Mouse (Mus musculus) spleen, embryonic (tissue): Measurements from ENCODE around the gene Ywhah.
"Not testable (repeated sequence)": the region's sequence is repeated elsewhere in the genome, so short reads cannot be mapped to it uniquely, and the experiment has no call there.

Experiments
- CTCF ChIA-PET: fragments of 350-600 bp; sonication (Branson Sonifier 250); formaldehyde crosslinking; loops from one replicate; lab custom pipeline; 2022; lab: Charles Lee

The Ywhah gene

GRCm38 (mm10) chr5:33011132-33012106, 7.2 kb upstream of the Ywhah start:
- CTCF ChIA-PET = interaction anchor here (0.7 kb wide), 1 partner anchor 161 kb away, joined by 9 read pairs; no protein-coding TSS in a partner anchor

DNA sequence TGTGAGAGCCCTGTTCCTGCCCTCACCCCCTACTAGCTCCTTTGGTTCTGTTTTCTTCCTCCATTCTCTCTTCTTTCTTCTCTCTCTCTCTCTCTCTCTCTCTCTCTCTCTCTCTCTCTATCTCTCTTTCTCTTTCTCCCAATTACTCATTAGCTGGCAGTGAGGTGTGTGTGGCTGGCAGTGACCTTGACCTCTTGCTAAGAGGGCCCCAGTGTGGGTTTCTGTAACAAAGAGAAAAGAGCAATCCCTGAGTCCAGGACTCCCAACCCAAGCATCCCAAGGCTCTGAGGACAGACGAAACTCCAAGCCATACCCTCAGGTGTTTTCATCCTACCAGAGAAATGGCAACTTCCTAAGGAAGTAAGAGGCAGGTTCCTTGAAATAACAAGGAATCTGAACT, 4.5 kb upstream of the Ywhah start:
- CTCF ChIA-PET = no interaction called here

GRCm38 (mm10) chr5:33015579-33015978, 3.0 kb upstream of the Ywhah start:
- CTCF ChIA-PET = no interaction called here

DNA sequence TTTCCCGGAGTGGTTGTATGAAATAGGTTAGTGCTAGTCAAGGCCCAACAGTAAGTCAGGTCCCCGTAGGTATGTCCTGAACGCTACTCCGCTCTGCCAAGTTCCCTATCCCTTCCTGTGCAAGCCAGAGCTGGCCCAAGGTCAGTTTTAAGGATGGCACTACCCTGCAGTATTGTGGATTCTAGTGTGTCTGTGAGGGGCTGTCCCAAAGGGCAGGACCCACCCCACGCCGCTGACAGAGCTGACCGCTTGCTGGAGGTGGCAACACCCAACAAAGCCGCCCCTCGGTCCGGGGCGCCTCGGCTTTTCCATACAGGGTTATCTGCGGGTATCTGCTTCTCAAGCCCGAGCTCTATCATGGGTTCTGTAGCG, 441 bp upstream of the Ywhah start:
- CTCF ChIA-PET = interaction anchor here (0.7 kb wide), 1 partner anchor 77 kb away, joined by 7 read pairs; no protein-coding TSS in a partner anchor

- CTCF ChIA-PET = interaction anchor here (0.7 kb wide), 1 partner anchor 171 kb away, joined by 3 read pairs; no protein-coding TSS in a partner anchor
Measured at GRCm38 (mm10) chr5:33019426-33019821, 808 bp downstream of the Ywhah start.

DNA sequence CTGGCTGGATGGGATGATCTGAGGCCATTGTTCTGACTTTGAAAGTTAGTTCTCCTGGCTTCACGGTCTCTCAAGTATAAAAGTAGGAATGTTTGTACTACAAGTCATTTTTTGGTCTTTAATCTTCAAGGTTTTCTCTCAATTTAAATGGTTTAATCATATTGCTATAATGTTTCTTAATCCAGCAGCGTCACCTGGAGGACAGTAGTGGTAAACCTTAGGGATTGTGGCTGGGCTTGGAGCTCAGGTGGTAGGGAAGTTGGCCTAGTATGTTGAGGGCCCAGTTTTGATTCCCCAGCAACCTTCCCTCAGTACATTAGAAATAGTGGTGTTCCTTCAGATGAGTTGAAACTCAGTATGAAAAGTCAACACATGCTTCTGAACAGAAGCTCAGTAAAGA, 3.0 kb downstream of the Ywhah start:
- CTCF ChIA-PET = interaction anchor here (0.6 to 0.8 kb wide), 2 partner anchors 21 to 65 kb away, joined by 4 to 6 read pairs; no protein-coding TSS in a partner anchor

GRCm38 (mm10) chr5:33023337-33023736, 4.7 kb downstream of the Ywhah start:
- CTCF ChIA-PET = no interaction called here

DNA sequence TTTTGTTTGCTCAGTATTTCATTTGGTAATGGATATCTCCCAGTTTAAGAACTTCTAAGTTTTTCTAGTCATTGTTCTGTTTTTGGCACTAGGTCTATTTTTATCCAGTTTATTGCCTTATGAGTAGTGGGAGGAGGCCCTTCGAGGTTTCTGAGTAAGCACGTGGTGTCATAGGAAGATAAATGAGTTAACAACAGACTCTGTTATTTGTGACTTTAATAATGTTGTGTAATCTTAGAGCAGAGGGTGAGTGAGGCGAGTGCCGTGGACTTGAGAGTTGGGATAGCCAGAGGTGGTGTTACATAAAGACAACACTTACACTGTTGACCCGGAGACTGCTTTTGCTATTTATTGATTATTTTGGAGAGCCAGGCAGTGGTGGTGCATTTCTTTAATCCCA, 5.9 kb downstream of the Ywhah start:
- CTCF ChIA-PET = no interaction called here

GRCm38 (mm10) chr5:33028656-33029055, 10.0 kb downstream of the Ywhah start:
- CTCF ChIA-PET = no interaction called here

GRCm38 (mm10) chr5:33030425-33031175, 12.0 kb downstream of the Ywhah start:
- CTCF ChIA-PET = no interaction called here

DNA sequence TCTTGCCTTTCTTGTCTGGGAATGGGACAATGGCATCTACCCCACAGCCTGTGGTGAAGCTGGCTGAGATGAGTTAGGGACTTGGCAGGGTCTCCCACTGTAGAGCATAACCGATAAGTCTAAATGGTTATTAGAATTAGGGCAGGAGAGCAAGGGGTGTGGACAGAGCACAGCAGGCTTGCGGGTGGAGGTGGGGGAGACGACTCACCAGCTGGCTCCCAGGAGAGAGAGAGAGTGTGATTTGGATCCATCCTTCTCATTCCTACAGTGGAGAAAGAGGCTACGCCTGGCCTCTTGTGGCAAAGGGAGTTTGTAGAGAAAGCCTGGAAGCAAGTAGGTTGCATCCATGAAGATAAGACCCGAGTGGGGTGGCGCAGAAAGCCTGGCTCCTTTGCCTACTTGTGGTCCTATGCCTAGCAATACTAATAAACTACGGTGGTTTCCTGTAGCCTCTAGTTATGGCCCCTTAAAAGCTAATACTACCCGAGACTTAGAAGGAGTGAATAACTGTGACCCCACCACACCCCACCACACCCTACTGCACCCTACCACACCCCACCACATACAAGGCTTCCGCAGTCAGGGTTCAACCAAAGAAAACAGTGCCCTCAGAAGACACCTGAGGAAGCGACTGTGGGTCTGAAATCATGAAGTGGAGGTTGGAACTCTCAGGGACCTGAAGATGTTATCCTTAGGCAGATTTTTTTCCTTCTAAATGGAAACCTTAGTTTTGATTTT, 13.6 kb downstream of the Ywhah start:
- CTCF ChIA-PET = interaction anchor here (0.7 kb wide), 1 partner anchor 122 kb away, joined by 3 read pairs; no protein-coding TSS in a partner anchor

GRCm38 (mm10) chr5:33033121-33033520, 14.5 kb downstream of the Ywhah start:
- CTCF ChIA-PET = interaction anchor here (0.6 to 1.4 kb wide), 5 partner anchors 77 to 215 kb away, joined by 3 to 5 read pairs (median 4); no protein-coding TSS in a partner anchor

- CTCF ChIA-PET = interaction anchor here (0.6 to 1.4 kb wide), 6 partner anchors 62 to 215 kb away, joined by 3 to 9 read pairs (median 4); no protein-coding TSS in a partner anchor
Measured at GRCm38 (mm10) chr5:33033633-33034032, 15.0 kb downstream of the Ywhah start.

DNA sequence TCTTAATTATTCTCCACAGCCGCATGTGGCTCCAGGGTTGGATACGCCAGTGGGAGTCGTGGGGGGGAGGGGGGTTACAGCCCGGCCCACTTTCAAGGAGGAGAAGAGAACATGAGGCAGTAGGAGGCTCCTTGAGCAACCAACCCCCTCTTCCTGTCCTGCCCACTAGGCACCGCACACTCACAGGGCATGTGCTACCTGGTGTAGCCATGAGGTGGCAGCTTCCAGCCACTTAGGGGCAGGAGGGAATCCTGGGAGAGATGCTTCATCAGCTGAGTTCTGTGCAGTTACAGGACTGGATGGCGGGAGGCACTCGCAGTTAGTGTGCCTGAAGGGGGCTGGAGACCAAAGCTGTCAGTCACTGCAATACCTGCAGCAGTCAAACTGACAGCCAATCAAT, 15.5 kb downstream of the Ywhah start:
- CTCF ChIA-PET = interaction anchor here (0.6 to 1.4 kb wide), 4 partner anchors 63 to 118 kb away, joined by 3 to 9 read pairs (median 5); no protein-coding TSS in a partner anchor

GRCm38 (mm10) chr5:33034916-33035315, 16.3 kb downstream of the Ywhah start:
- CTCF ChIA-PET = interaction anchor here (0.6 kb wide), 2 partner anchors 15 to 188 kb away, joined by 3 to 4 read pairs; no protein-coding TSS in a partner anchor

DNA sequence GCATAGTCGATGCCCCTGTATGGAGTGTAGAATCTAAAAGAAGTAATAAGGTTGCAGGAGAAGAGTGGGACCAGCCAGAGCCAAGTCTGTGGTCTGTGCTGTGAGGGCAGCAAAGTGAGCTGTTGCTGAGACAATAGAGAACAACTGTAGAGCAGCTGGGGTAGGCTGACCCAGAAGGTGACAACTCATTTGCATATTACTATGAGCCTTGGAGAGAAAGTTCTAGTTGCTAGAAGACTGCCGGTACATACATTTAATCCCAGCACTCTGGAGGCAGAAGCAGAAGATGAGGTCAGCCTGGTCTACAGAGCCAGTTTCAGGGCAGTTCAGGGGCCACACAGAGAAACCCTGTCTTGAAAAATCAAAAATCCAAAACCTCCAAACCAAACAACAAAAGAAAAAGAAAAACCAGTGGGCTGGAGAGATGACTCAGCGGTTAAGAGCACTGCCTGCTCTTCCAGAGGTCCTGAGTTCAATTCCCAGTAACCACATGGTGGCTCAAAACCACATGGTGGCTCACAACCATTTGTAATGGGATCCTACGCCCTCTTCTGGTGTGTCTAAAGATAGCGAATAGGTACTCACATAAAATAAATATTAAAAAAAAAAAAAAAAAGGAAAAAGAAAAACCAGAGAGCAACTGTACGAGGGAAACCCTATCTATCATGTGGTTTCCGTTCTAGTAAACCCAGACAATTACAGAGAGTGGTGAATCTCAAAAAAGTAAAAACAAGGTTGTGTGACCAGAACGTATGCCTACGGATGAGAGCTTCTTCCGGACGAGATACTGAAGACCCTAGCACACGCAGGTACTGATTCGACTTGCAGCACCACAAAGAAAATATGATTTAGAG, 20.3 kb downstream of the Ywhah start:
- CTCF ChIA-PET = interaction anchor here (0.5 to 0.7 kb wide), 4 partner anchors 42 to 922 kb away, joined by 3 to 10 read pairs (median 4); no protein-coding TSS in a partner anchor

- CTCF ChIA-PET = interaction anchor here (0.6 to 0.7 kb wide), 2 partner anchors 104 to 921 kb away, joined by 3 to 4 read pairs; no protein-coding TSS in a partner anchor
Measured at GRCm38 (mm10) chr5:33039510-33039911, 20.9 kb downstream of the Ywhah start.

DNA sequence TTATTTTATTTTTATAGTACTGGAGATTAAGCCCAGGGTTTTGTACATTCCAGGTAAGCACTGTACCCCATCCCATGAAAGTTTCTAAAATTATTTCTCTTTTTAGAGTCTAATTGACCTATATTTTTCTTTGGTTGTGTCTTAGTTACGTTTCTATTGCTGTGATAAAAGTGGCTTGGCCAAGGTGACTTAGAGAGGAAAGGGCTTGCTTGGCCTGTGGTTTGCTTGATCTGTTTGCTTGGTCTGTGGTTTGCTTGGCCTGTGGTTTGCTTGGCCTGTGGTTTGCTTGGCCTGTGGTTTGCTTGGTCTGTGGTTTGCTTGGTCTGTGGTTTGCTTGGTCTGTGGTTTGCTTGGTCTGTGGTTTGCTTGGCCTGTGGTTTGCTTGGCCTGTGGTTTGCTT, 22.1 kb downstream of the Ywhah start:
- CTCF ChIA-PET = not testable (repeated sequence)

DNA sequence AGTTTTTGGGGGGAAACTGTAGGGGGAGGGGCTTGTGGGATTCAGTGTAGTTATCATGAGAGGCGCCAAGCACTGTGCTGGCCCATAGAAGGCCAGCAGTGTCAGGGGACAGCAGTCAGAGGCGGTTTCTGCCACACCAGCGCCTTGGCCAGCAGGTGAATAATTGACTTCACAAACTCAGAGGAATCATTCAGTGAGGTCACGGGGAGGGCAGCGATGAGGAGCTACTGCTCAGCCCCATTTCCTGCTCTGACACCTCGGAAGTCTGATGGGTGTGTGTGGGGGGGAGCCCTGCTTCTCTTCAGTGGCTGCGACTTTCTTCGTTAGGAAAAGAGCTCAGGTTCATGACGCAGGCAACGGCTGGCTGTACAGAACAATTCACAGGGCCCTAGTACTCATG, 24.8 kb downstream of the Ywhah start:
- CTCF ChIA-PET = no interaction called here
